Mouse (Mus musculus) midbrain, postnatal 0 days (tissue): ENCODE data around the gene Pknox2. TPM values are rescaled to one million over a fixed set of nuclear protein-coding genes. Genes with fewer than 3 reads are reported as not detected.

ENCODE experiments used
- ATAC-seq: fragments of 200-750 bp; cut with Nextera tagmentation; 2 replicates; pipeline ENCODE4 v1.8.0; 2017; ENCODE audit warnings: moderate number of reproducible peaks, mild to moderate bottlenecking, moderate TSS enrichment, moderate library complexity; ENCODE audit not compliant: low FRiP score
- DNase-seq: peaks from one replicate; pipeline ENCODE4 v3.0.0-alpha.2; 2015; ENCODE audit warnings: low spot score
- H3K27ac ChIP-seq: fragments of 300-500 bp; sonication (generic); 2 replicates; pipeline ENCODE4 v1.5.1; 2014; ENCODE audit warnings: low read depth, mild to moderate bottlenecking, low read length, mixed read lengths
- H3K27me3 ChIP-seq: fragments of 300-500 bp; sonication (generic); 2 replicates; pipeline ENCODE4 v1.6.1; 2014; ENCODE audit warnings: low read length, control low read depth, mixed read lengths; ENCODE audit not compliant: insufficient read depth
- H3K36me3 ChIP-seq: fragments of 300-500 bp; sonication (generic); 2 replicates; pipeline ENCODE4 v1.6.1; 2014; ENCODE audit warnings: low read length, control low read depth, mixed read lengths; ENCODE audit not compliant: insufficient read depth
- H3K4me1 ChIP-seq: fragments of 300-500 bp; sonication (generic); 2 replicates; pipeline ENCODE4 v1.6.1; 2014; ENCODE audit warnings: mild to moderate bottlenecking, control low read depth, antibody characterized with exemption, low read length, mixed read lengths; ENCODE audit not compliant: insufficient read depth
- H3K4me2 ChIP-seq: fragments of 300-500 bp; sonication (generic); 2 replicates; pipeline ENCODE4 v1.6.1; 2014; ENCODE audit warnings: low read depth, mild to moderate bottlenecking, low read length, mixed read lengths; ENCODE audit not compliant: poor library complexity, severe bottlenecking
- H3K4me3 ChIP-seq: fragments of 300-500 bp; sonication (generic); 2 replicates; pipeline ENCODE4 v1.5.1; 2014; ENCODE audit warnings: low read depth, mild to moderate bottlenecking, low read length, moderate library complexity
- H3K9ac ChIP-seq: fragments of 300-500 bp; sonication (generic); replicated peaks from 2 replicates; pipeline ENCODE4 v1.6.1; 2014; ENCODE audit warnings: mild to moderate bottlenecking, low read length, moderate library complexity, mixed read lengths; ENCODE audit not compliant: poor library complexity, severe bottlenecking
- H3K9me3 ChIP-seq: fragments of 300-500 bp; sonication (generic); 2 replicates; pipeline ENCODE4 v1.6.1; 2016; ENCODE audit warnings: low read length, control low read depth
- CTCF ChIP-seq: IDR thresholded peaks from 2 replicates; pipeline ENCODE4 v1.5.1; 2016; ENCODE audit warnings: antibody characterized with exemption, mild to moderate bottlenecking
- WGBS: fragments of 180-500 bp; shearing (Covaris S2); extraction: QIAGEN DNeasy Blood & Tissue Kit; methylation state at CpG from one replicate; pipeline ENCODE4 v1.1.7; 2014; 5-methylcytosine and 5-hydroxymethylcytosine counted together
- polyA plus RNA-seq: library from polyadenylated mRNA; unstranded; fragments of >200 nt; fragmentation: Nextera tagmentation; extraction: Ambion mirVana; gene quantifications from 2 replicates; pipeline ENCODE4 v1.2.1, GENCODE M21; 2015
- total RNA-seq: library from RNA; depleted of rRNA; stranded (reverse); fragments of >200 nt; gene quantifications from 2 replicates; pipeline ENCODE4 v1.2.3, GENCODE M21; 2014

Gene Pknox2
- total and polyA plus RNA-seq, 2 experiments from 2014 or later = 23.6 to 26.6 TPM

DNA sequence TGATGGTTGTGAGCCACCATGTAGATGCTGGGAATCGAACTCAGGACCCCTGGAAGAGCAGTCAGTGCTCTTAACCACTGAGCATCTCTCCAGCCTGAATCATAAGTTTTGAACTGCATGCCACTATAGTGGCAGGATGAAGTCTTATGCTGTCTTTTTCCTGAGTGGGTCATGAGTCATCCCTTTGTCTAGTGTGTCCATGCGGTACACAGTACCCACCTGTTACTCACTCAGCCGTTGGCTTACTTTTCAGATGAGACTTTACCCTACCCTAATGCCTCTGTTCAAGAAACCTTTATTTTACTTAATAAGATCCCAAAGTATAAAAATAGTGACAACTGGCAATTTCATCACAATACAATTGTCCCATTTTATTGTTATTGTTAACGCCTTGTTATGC is 95.5 kb downstream of the Pknox2 start:
- no peak for TF ChIP-seq CTCF
- no peak for ATAC-seq
- Histone ChIP-seq H3K27ac (no peak overlapping the region), H3K36me3 (no peaks in the 10 kb centered on the region), H3K4me3 (no peak overlapping the region), H3K9me3 (no peaks in the 10 kb centered on the region), H3K9ac (no peak overlapping the region), H3K4me1 (peaks cover 20% of the 10 kb centered on the region), H3K4me2 (no peak overlapping the region), H3K27me3 (no peaks in the 10 kb centered on the region)
- 96% methylated on average over 4 of the region's 4 CpGs for WGBS
- no peak for DNase-seq

DNA sequence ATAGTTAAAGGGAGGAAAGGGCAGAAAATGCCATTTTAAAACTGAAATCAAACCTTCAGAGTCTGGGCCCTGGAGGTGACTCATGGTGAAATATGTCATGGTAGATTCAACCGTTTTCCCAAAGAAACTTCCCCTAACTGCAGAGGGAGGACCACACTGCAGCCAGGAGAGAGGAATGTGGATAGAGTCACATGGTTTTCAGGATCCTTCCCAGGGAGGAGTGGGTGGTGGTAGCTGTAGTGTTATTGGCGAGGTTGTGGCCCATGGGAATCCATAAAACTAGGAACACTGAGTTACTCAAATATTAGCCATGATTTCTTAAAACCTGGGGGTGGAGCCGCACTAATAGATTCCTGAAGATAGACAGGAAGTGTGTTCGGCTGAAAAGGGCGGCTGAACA is 99.7 kb downstream of the Pknox2 start:
- H3K36me3 ChIP-seq = no peaks in the 10 kb centered on the region
- H3K4me2 ChIP-seq = no peak overlapping the region
- no peaks in the 10 kb centered on the region for H3K27me3 ChIP-seq
- no peak overlapping the region for H3K9ac ChIP-seq
- no peak for TF ChIP-seq CTCF
- ATAC-seq = no peak
- no peaks in the 10 kb centered on the region for H3K9me3 ChIP-seq
- no peak overlapping the region for H3K4me3 ChIP-seq
- H3K27ac ChIP-seq = no peak overlapping the region
- DNase-seq = no peak
- WGBS = 78% methylated on average over 5 of the region's 5 CpGs
- no peaks in the 10 kb centered on the region for H3K4me1 ChIP-seq

DNA sequence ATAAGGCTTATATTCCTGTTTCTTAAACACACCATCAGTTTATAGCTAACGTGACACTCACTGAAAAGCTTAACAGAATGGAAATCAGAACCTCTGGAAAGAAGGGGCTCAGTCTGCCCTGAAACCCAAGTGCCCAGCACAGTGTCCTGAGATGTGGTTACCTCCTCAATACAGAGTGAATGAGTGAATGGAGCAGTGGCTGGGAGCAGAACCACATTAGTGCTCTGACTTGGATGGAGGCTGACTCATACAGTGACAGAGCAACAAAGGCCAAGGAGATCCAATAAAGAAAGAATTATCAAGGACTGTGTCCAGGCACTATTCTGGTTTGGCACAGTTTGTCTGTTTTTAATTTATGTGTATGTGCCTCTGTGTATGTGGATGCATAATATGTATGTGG is 101.3 kb downstream of the Pknox2 start:
- WGBS = 62% methylated on average over 1 of the region's 1 CpGs
- DNase-seq = no peak

DNA sequence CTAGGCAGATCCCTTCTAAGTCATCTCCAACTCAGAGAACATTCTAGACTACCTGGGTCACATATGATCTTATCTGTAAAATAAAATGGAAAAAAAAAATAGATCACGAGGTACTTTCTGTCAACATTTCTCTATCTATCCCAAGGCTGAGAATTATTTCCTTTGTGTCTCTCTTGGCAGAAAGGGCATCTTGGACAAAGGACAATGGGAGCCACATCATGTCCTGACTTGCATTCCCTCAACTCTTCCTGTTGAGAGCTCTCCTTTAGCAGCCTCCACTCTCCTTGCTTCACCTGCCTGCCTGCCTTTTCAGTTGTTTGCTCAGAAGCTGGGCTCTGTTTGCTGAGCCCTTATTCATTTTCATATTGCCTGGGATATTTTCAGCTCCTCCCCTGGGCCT is 103.0 kb downstream of the Pknox2 start:
- no peaks in the 10 kb centered on the region for H3K36me3 ChIP-seq
- H3K4me2 ChIP-seq = no peak overlapping the region
- TF ChIP-seq CTCF = no peak
- WGBS = 83% methylated on average over 1 of the region's 1 CpGs
- no peaks in the 10 kb centered on the region for H3K27me3 ChIP-seq
- ATAC-seq (no peak), DNase-seq (no peak)
- no peaks in the 10 kb centered on the region for H3K4me1 ChIP-seq
- no peak overlapping the region for H3K4me3 ChIP-seq
- no peaks in the 10 kb centered on the region for H3K9me3 ChIP-seq
- 0 out of 2 replicates have a peak overlapping the region, but pooled peaks have one; percentile 27 for H3K27ac ChIP-seq
- H3K9ac ChIP-seq = no peak overlapping the region

More for the DNA sequence above, 101.3 kb downstream of the Pknox2 start:
- no peak for TF ChIP-seq CTCF
- Histone ChIP-seq H3K4me3 (no peak overlapping the region), H3K9me3 (no peaks in the 10 kb centered on the region), H3K4me1 (no peaks in the 10 kb centered on the region), H3K27me3 (no peaks in the 10 kb centered on the region), H3K9ac (no peak overlapping the region), H3K27ac (no peak overlapping the region), H3K4me2 (no peak overlapping the region), H3K36me3 (no peaks in the 10 kb centered on the region)
- ATAC-seq = no peak

DNA sequence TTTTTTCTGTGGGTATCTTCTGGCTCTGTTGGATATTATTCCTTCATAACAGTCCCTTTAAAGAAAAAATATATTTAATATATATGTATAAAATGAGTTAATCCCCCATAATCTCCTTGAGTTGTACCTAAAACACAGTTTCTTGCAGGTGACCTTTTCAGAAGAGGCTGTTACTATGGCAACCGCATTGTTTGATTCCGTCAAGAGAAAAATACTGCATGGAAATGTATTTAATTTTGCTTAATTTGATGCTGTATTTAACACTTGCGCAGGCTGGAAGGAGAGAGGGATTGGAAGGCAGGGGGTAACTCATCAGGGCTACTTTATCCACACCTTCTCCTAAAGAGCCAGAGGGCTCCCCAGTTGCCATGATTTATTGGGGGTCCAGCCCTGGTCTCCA is 108.3 kb downstream of the Pknox2 start:
- Histone ChIP-seq H3K9me3 (no peaks in the 10 kb centered on the region), H3K4me2 (no peak overlapping the region), H3K4me3 (no peak overlapping the region), H3K9ac (no peak overlapping the region), H3K36me3 (no peaks in the 10 kb centered on the region), H3K27ac (peak overlapping the region; percentile 21; the same call in 1 of the 2 replicates), H3K27me3 (no peaks in the 10 kb centered on the region), H3K4me1 (peaks cover 5% of the 10 kb centered on the region; the same call in 1 of the 2 replicates)
- 57% methylated on average over 3 of the region's 3 CpGs for WGBS
- TF ChIP-seq CTCF = no peak
- ATAC-seq (no peak), DNase-seq (no peak)

DNA sequence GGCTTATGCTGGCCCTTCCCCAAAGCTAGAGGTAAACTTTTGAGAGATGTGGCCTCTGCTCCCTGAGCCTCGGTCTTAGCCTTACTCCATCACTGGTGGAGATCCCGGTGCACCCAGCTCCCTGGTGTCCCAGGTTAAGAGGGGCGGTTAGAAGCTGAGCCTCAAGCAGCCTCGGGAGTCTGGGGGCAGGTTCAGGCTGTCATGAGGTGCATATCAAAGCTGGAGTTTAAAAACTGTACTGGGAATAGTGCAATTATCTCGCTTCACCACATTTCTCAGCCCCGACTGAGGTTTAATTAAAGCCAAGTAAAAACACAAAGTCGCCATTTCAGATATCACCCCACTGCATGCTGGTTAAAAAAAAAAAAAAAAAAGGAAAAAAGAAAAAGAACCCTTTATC is 108.8 kb downstream of the Pknox2 start:
- ATAC-seq = peak; percentile 8; the same call in 1 of the 2 replicates
- TF ChIP-seq CTCF = no peak
- Histone ChIP-seq H3K4me1 (peaks cover 5% of the 10 kb centered on the region; the same call in 1 of the 2 replicates), H3K4me2 (no peak overlapping the region), H3K9ac (no peak overlapping the region), H3K36me3 (no peaks in the 10 kb centered on the region), H3K27me3 (no peaks in the 10 kb centered on the region), H3K27ac (0 out of 2 replicates have a peak overlapping the region, but pooled peaks have one; percentile 21), H3K4me3 (no peak overlapping the region), H3K9me3 (no peaks in the 10 kb centered on the region)
- no peak for DNase-seq
- WGBS = 31% methylated on average over 7 of the region's 7 CpGs
